Mouse (Mus musculus) CH12.LX (cell line): ENCODE results near the gene Klhdc9. TPM values are rescaled to one million over a fixed set of nuclear protein-coding genes. Genes with fewer than 3 reads are reported as not detected.

ENCODE experiments used
- DNase-seq: peaks from one replicate; pipeline ENCODE4 v3.0.0-alpha.2; 2013; ENCODE audit errors: extremely low read depth
- H3K27ac ChIP-seq: 2 replicates; pipeline ENCODE4 v1.5.1; 2012; ENCODE audit warnings: low read depth, mild to moderate bottlenecking, control low read depth, moderate library complexity; ENCODE audit not compliant: insufficient read depth
- H3K27me3 ChIP-seq: replicated peaks from 2 replicates; pipeline ENCODE3; 2012; ENCODE audit warnings: inconsistent platforms
- H3K36me3 ChIP-seq, 2 experiments: replicated peaks in 1 of 2; 2 replicates each; pipeline versions ENCODE3 to v1.6.1; 2012; ENCODE audit warnings: inconsistent platforms in 1 of 2, low read length in 1 of 2, mild to moderate bottlenecking in 1 of 2, mixed read lengths in 1 of 2, moderate library complexity in 1 of 2; ENCODE audit not compliant: control insufficient read depth in 1 of 2, insufficient read depth in 1 of 2
- H3K4me1 ChIP-seq, 2 experiments: 2 replicates each; pipeline ENCODE4 v1.6.1; 2012; ENCODE audit warnings: inconsistent platforms in 1 of 2, moderate library complexity in 1 of 2; ENCODE audit not compliant: insufficient read depth in 2 of 2, control insufficient read depth in 1 of 2
- H3K4me2 ChIP-seq: 2 replicates; pipeline ENCODE4 v1.6.1; 2012; ENCODE audit warnings: low read depth, mild to moderate bottlenecking, control low read depth; ENCODE audit not compliant: poor library complexity, insufficient read depth, severe bottlenecking
- H3K4me3 ChIP-seq, 3 experiments: fragments of 150-350 bp in 1 of 3; sonication (generic) in 1 of 3; replicated peaks in 1 of 3; 2 replicates each; pipeline versions ENCODE3 to v1.5.1; 2011 to 2012; ENCODE audit warnings: low read depth in 2 of 3, low read length in 2 of 3, mild to moderate bottlenecking in 2 of 3, moderate library complexity in 2 of 3, control low read depth in 1 of 3, improper control_type of control experiment in 1 of 3, inconsistent platforms in 1 of 3, mixed read lengths in 1 of 3; ENCODE audit not compliant: poor library complexity in 1 of 3
- H3K79me2 ChIP-seq: replicated peaks from 2 replicates; pipeline ENCODE4 v1.6.1; 2012; ENCODE audit warnings: mild to moderate bottlenecking, moderate library complexity; ENCODE audit not compliant: control insufficient read depth, poor library complexity, insufficient read depth, severe bottlenecking; ENCODE audit errors: extremely low read depth
- H3K9ac ChIP-seq: 2 replicates; pipeline ENCODE4 v1.6.1; 2012; ENCODE audit warnings: low read depth, mild to moderate bottlenecking, control low read depth, moderate library complexity; ENCODE audit not compliant: insufficient read depth
- H3K9me3 ChIP-seq: replicated peaks from 2 replicates; pipeline ENCODE3; 2012; ENCODE audit warnings: low read length, inconsistent platforms, mixed read lengths
- CHD1 ChIP-seq: IDR thresholded peaks from 2 replicates; pipeline ENCODE4 v1.6.1; 2012; ENCODE audit warnings: low read depth, low read length, improper control_type of control experiment, inconsistent platforms
- CHD2 ChIP-seq: IDR thresholded peaks from 2 replicates; pipeline ENCODE4 v1.6.1; 2011; ENCODE audit warnings: low read length, improper control_type of control experiment
- CTCF ChIP-seq, 2 experiments: IDR thresholded peaks in 1 of 2; conservative IDR thresholded peaks in 1 of 2; 2 replicates each; pipeline ENCODE4 v1.5.1; 2011 to 2012; ENCODE audit warnings: low read depth in 2 of 2, low read length in 2 of 2, improper control_type of control experiment in 1 of 2, inconsistent platforms in 1 of 2, mild to moderate bottlenecking in 1 of 2, moderate library complexity in 1 of 2
- E2F4 ChIP-seq: IDR thresholded peaks from 2 replicates; pipeline ENCODE4 v1.6.1; 2011; ENCODE audit warnings: low read depth, low read length, improper control_type of control experiment; ENCODE audit not compliant: insufficient replicate concordance
- ETS1 ChIP-seq: conservative IDR thresholded peaks from 2 replicates; pipeline ENCODE4 v1.6.1; 2012; ENCODE audit warnings: low read depth, mild to moderate bottlenecking, inconsistent platforms, low read length, improper control_type of control experiment, moderate library complexity
- GABPA ChIP-seq: IDR thresholded peaks from 2 replicates; pipeline ENCODE4 v1.6.1; 2012; ENCODE audit warnings: low read depth, low read length, improper control_type of control experiment, inconsistent platforms; ENCODE audit not compliant: insufficient replicate concordance
- HCFC1 ChIP-seq: IDR thresholded peaks from 2 replicates; pipeline ENCODE4 v1.6.1; 2012; ENCODE audit warnings: low read depth, mild to moderate bottlenecking, inconsistent platforms, low read length, improper control_type of control experiment
- IRF4 ChIP-seq: IDR thresholded peaks from 2 replicates; pipeline ENCODE4 v1.6.1; 2014; ENCODE audit warnings: low read depth, mild to moderate bottlenecking, inconsistent platforms, low read length, improper control_type of control experiment
- JUND ChIP-seq: conservative IDR thresholded peaks from 2 replicates; pipeline ENCODE4 v1.6.1; 2011; ENCODE audit warnings: low read depth, low read length, improper control_type of control experiment
- KAT2A ChIP-seq: IDR thresholded peaks from 2 replicates; pipeline ENCODE4 v1.6.1; 2012; ENCODE audit warnings: low read length, improper control_type of control experiment, inconsistent platforms; ENCODE audit not compliant: insufficient replicate concordance
- MAX ChIP-seq: IDR thresholded peaks from 2 replicates; pipeline ENCODE4 v1.6.1; 2011; ENCODE audit warnings: low read length, improper control_type of control experiment
- MAZ ChIP-seq: IDR thresholded peaks from 2 replicates; pipeline ENCODE4 v1.6.1; 2012; ENCODE audit warnings: low read depth, mild to moderate bottlenecking, inconsistent platforms, low read length, improper control_type of control experiment, moderate library complexity
- MEF2A ChIP-seq: IDR thresholded peaks from 2 replicates; pipeline ENCODE4 v1.6.1; 2014; ENCODE audit warnings: low read depth, mild to moderate bottlenecking, inconsistent platforms, low read length, improper control_type of control experiment, borderline replicate concordance
- MXI1 ChIP-seq: IDR thresholded peaks from 2 replicates; pipeline ENCODE4 v1.6.1; 2011; ENCODE audit warnings: mild to moderate bottlenecking, low read depth, low read length, improper control_type of control experiment
- NELFE ChIP-seq: IDR thresholded peaks from 2 replicates; pipeline ENCODE4 v1.6.1; 2011; ENCODE audit warnings: low read depth, low read length, improper control_type of control experiment
- PAX5 ChIP-seq: IDR thresholded peaks from 2 replicates; pipeline ENCODE4 v1.6.1; 2012; ENCODE audit warnings: low read length, inconsistent platforms, mixed read lengths
- SMC3 ChIP-seq: IDR thresholded peaks from 2 replicates; pipeline ENCODE4 v1.6.1; 2011; ENCODE audit warnings: low read depth, low read length, improper control_type of control experiment
- TCF12 ChIP-seq: IDR thresholded peaks from 2 replicates; pipeline ENCODE4 v1.6.1; 2014; ENCODE audit warnings: low read depth, mild to moderate bottlenecking, inconsistent platforms, low read length, improper control_type of control experiment
- UBTF ChIP-seq: IDR thresholded peaks from 2 replicates; pipeline ENCODE4 v1.6.1; 2012; ENCODE audit warnings: low read depth, mild to moderate bottlenecking, inconsistent platforms, low read length, improper control_type of control experiment, moderate library complexity
- USF1 ChIP-seq: IDR thresholded peaks from 2 replicates; pipeline ENCODE4 v1.6.1; 2014; ENCODE audit warnings: low read depth, mild to moderate bottlenecking, inconsistent platforms, low read length, improper control_type of control experiment
- USF2 ChIP-seq: conservative IDR thresholded peaks from 2 replicates; pipeline ENCODE4 v1.6.1; 2011; ENCODE audit warnings: low read depth, low read length, improper control_type of control experiment
- ZMIZ1 ChIP-seq: IDR thresholded peaks from 2 replicates; pipeline ENCODE4 v1.6.1; 2012; ENCODE audit warnings: low read depth, mild to moderate bottlenecking, inconsistent platforms, low read length, improper control_type of control experiment
- ZNF384 ChIP-seq: IDR thresholded peaks from 2 replicates; pipeline ENCODE4 v1.6.1; 2012; ENCODE audit warnings: low read depth, low read length, improper control_type of control experiment, inconsistent platforms
- dilution Hi-C: fragments of 300-500 bp; cut with MboI; formaldehyde crosslinking; loops from 2 replicates; pipeline ENCODE4 v1.14.3; 2020; ENCODE audit warnings: low sequenced_read_pairs; ENCODE audit not compliant: extremely low pct_unique_long_range_greater_than_20kb, extremely low pct_ligation_motif_present
- in situ Hi-C: fragments of 300-500 bp; cut with MboI; formaldehyde crosslinking; loops from 3 replicates; pipeline ENCODE4 v1.14.3; 2019; ENCODE audit warnings: low sequenced_read_pairs, low pct_ligation_motif_present, low pct_unique_long_range_greater_than_20kb, mixed read lengths
- polyA plus RNA-seq: library from polyadenylated mRNA; unstranded; fragments of >175 nt; gene quantifications from 2 replicates; pipeline ENCODE4 v1.2.1, GENCODE M21; 2012; ENCODE audit warnings: low read depth; ENCODE audit not compliant: insufficient read length
- total RNA-seq, 2 experiments: library from RNA; depleted of rRNA; stranded (reverse); fragments of 300-350 nt in 1 of 2; fragments of >200 nt in 1 of 2; gene quantifications; 2 replicates each; pipeline ENCODE4 v1.2.3; 2012 to 2014

Gene Klhdc9
- total and polyA plus RNA-seq, 3 experiments, result 0.08 TPM; not detected in 2

- no peak for DNase-seq
- Histone ChIP-seq H3K79me2 (peaks cover 35% of the 10 kb centered on the region), H3K27me3 (no peaks in the 10 kb centered on the region), H3K9ac (no peak overlapping the region), H3K4me2 (no peak overlapping the region), H3K4me1 (peaks cover 8 to 36% of the 10 kb centered on the region in 2 experiments), H3K27ac (no peak overlapping the region), H3K36me3 (peaks cover 2 to 24% of the 10 kb centered on the region in 2 experiments), H3K4me3 (no peak overlapping the region), H3K9me3 (no peaks in the 10 kb centered on the region)
- dilution Hi-C loops (no loop called here), in situ Hi-C loops (no loop called here)
- TF ChIP-seq USF2 (no peak), UBTF (no peak), JUND (no peak), MAZ (no peak), SMC3 (no peak), PAX5 (no peak), GABPA (no peak), ZNF384 (no peak), CTCF (conservative IDR thresholded peaks at IDR 0.05 in 1 of 2, IDR thresholded peaks at IDR 0.05 in 1 of 2; ENCODE audit: low read depth in 2 of 2, low read length in 2 of 2) (no peak), IRF4 (no peak), MAX (no peak), TCF12 (no peak), KAT2A (no peak), HCFC1 (no peak), ETS1 (no peak), MEF2A (no peak), USF1 (no peak), NELFE (no peak), MXI1 (no peak), CHD2 (no peak)
Measured at GRCm38 (mm10) chr1:171325571-171325970, 35.0 kb downstream of the Klhdc9 start.

- H3K79me2 ChIP-seq, result peaks cover 12% of the 10 kb centered on the region
- no peak for DNase-seq
- dilution Hi-C loops, result no loop called here
- H3K27ac ChIP-seq, result no peak overlapping the region
- no peak overlapping the region for H3K4me3 ChIP-seq
- TF ChIP-seq CHD2, result no peak
- TF ChIP-seq ZMIZ1, result no peak
- no peak for TF ChIP-seq E2F4
- no peak for TF ChIP-seq IRF4
- TF ChIP-seq NELFE, result no peak
- no peak for TF ChIP-seq CHD1
- H3K4me2 ChIP-seq, result no peak overlapping the region
- H3K4me1 ChIP-seq, result peaks cover 5 to 24% of the 10 kb centered on the region in 2 experiments; a peak in 3 of 4 replicates
- in situ Hi-C loops, result no loop called here
- no peaks in the 10 kb centered on the region for H3K9me3 ChIP-seq
- H3K36me3 ChIP-seq, result peaks cover 2 to 24% of the 10 kb centered on the region in 2 experiments
- H3K9ac ChIP-seq, result no peak overlapping the region
- no peaks in the 10 kb centered on the region for H3K27me3 ChIP-seq
Measured at GRCm38 (mm10) chr1:171322012-171322411, 38.6 kb downstream of the Klhdc9 start.
